Mouse (Mus musculus) bone marrow macrophage, adult 2 months (primary cell): Measurements from ENCODE around the gene Sncg. TPM values are rescaled to one million over a fixed set of nuclear protein-coding genes. Genes with fewer than 3 reads are reported as not detected.

Experiments used
- H3K27ac ChIP-seq: 2 replicates; pipeline ENCODE4 v1.5.1; 2012; ENCODE audit warnings: low read depth, low read length; ENCODE audit not compliant: insufficient read depth
- H3K4me1 ChIP-seq: 2 replicates; pipeline ENCODE4 v1.6.1; 2012; ENCODE audit warnings: low read length; ENCODE audit not compliant: control insufficient read depth, insufficient read depth
- H3K4me3 ChIP-seq: 2 replicates; pipeline ENCODE4 v1.5.1; 2012; ENCODE audit warnings: mild to moderate bottlenecking, low read length, moderate library complexity; ENCODE audit not compliant: insufficient read depth
- CTCF ChIP-seq: IDR thresholded peaks from 2 replicates; pipeline ENCODE4 v1.5.1; 2012; ENCODE audit warnings: low read depth, mild to moderate bottlenecking, low read length, moderate library complexity
- POLR2A ChIP-seq: IDR thresholded peaks from 2 replicates; pipeline ENCODE4 v1.6.1; 2012; ENCODE audit warnings: mild to moderate bottlenecking, low read depth, low read length, borderline replicate concordance
- polyA plus RNA-seq: library from polyadenylated mRNA; stranded (reverse); fragments of >200 nt; gene quantifications from 2 replicates; pipeline ENCODE4 v1.2.4, GENCODE M21; 2012; ENCODE audit not compliant: missing spikeins, insufficient read depth, insufficient read length

The Sncg gene
- polyA plus RNA-seq, 1 experiment: not detected

DNA sequence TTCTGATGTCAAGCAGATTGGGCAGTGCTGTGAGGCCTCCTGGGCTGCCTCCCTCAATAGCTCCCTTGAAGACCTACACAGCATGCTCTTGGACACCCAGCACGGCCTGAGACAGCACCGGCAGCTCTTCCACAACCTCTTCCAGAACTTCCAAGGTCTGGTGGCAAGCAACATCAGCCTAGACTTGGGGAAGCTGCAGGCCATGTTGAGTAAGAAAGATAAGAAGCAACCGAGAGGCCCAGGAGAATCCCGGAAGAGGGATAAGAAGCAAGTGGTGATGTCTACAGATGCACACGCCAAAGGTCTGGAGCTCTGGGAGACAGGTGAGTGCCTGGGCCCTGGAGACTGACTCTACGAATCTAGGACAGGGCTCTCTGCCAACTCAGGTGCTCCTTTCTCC is 24.7 kb upstream of the Sncg start:
- no peak for TF ChIP-seq POLR2A
- no peak for TF ChIP-seq CTCF
- no peaks in the 10 kb centered on the region for H3K4me1 ChIP-seq
- H3K4me3 ChIP-seq: no peak overlapping the region
- no peak overlapping the region for H3K27ac ChIP-seq

DNA sequence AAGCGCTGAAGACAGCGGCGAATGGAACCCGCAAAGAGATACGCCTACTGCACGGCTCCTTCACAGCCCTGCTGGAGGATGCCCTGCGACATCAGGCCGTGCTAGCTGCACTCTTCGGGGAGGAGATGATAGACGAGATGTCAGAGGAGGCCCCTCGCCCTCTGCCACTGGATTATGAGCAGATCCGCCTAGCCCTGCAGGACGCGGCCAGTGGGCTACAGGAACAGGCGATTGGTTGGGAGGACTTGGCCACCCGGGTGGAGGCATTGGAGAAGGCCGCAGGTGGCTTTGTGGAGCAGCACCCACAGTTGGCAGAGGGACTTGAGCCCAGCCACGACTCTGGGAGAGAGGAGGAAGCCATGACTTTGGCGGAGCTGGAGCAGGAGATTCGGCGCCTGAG is 24.3 kb upstream of the Sncg start:
- Histone ChIP-seq H3K4me3 (no peak overlapping the region), H3K4me1 (no peaks in the 10 kb centered on the region), H3K27ac (no peak overlapping the region)
- no peak for TF ChIP-seq POLR2A

DNA sequence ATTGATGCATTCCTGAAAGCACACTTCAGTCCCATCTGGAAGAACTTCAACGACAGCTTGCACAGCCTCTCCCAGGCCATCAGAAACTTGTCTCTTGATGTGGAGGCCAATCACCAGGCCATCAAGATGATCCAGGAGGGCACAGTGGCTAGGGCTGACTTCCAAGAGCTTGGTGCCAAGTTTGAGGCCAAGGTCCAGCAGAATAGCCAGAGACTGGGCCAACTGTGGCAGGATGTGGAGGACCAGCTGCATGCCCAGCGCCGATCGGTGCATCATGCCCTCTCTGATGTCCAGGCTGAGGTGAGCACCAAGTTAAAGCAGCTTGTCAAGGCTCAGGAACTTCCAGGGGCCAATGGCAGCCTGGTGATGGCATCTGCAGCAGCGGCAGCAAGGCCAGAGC is 23.3 kb upstream of the Sncg start:
- Histone ChIP-seq H3K4me1 (no peaks in the 10 kb centered on the region), H3K4me3 (no peak overlapping the region), H3K27ac (no peak overlapping the region)
- no peak for TF ChIP-seq POLR2A
- no peak for TF ChIP-seq CTCF

DNA sequence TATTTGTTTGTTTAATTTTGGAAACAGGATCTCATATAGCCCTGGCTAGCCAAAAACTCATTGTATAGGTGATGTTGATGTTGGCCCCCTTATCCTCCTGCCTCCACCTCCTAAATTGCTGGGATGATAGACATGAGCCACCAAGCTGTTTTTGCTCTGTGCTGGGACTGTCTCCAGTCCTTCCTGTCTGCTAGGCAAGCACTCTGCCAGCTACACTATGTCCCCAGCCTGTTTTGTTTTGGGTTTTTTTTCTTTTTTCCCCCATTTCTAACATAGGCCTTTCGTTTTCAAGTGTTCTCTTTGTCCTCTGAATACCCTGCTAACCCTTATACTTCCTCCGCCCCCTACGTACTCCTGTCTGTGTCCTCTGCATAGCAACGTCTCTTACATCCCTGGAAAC is 18.7 kb upstream of the Sncg start:
- H3K4me3 ChIP-seq: no peak overlapping the region
- TF ChIP-seq POLR2A: no peak
- TF ChIP-seq CTCF: no peak
- no peak overlapping the region for H3K27ac ChIP-seq
- no peaks in the 10 kb centered on the region for H3K4me1 ChIP-seq

DNA sequence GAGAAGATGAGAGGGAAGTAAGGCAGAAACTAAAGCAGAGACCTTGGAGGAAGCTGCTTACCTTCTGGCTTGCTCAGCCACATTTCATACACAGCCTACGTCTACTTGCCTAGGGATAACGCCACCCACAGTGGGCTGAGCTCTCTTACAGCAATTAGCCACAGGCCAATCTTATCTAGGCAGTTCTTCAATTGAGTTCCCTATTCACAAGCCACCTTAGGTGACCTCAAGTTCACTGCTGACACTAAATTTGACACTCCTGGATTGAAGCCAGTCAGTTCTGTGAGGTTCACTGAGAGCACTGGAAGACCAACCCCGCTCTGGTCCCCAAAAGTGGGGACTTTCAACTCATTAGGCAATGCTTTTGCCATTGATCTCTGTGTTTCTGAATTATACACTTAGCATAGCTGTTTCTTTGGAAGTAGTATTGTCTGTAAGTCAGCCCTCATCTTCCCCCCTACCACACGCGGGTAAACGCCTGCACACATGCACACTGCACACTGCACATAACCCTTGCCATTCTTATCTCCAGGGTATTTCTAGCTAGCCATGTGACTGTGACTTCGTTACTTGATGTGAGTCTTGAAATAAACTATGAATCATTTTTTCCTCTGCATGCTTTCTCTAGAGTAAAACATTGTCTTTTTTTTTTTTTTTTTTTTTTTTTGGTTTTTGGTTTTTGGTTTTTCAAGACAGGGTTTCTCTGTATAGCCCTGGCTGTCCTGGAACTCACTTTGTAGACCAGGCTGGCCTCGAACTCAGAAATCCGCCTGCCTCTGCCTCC is 8.5 kb upstream of the Sncg start:
- no peaks in the 10 kb centered on the region for H3K4me1 ChIP-seq
- TF ChIP-seq CTCF (no peak), POLR2A (no peak)
- H3K4me3 ChIP-seq: no peak overlapping the region
- H3K27ac ChIP-seq: no peak overlapping the region

DNA sequence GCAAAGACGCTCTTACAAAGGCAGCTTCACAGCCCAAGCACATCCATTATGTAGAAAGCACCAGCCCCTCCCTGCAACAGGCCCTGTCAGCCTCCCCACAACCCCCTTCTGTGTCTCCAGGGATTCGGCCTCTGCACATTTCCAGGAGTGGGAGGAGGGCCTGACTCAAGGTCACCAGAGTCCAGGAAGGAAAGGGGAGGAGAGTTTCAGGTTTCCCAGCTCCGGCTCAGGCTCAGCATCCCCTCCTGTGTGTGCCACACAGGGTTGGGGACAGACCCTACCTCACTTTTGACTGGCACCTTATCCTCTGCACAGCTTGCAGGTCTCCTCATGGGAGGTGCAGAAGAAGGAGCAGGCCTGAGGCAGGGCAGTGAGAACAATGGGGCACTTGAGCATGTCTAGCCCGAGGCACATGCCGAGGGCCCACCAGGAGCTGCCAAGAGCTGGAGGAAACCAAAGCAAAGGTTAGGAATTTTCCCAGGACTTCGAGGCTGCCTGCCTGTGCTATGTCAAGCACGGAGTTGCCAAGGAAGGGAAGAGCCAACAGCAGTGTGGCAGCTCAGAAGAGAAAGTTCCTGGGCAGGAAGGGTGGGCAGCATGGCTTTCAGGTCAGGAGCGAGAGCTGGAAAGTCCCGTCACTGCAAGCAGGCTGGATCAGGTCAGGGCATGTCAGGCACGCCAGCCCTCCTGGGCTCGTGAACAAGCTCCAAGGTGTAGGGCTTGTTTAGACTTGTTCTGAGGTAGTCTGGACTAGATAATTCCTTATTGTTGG is 4.2 kb upstream of the Sncg start:
- H3K4me1 ChIP-seq: no peaks in the 10 kb centered on the region
- no peak for TF ChIP-seq POLR2A
- no peak for TF ChIP-seq CTCF
- no peak overlapping the region for H3K4me3 ChIP-seq
- no peak overlapping the region for H3K27ac ChIP-seq

DNA sequence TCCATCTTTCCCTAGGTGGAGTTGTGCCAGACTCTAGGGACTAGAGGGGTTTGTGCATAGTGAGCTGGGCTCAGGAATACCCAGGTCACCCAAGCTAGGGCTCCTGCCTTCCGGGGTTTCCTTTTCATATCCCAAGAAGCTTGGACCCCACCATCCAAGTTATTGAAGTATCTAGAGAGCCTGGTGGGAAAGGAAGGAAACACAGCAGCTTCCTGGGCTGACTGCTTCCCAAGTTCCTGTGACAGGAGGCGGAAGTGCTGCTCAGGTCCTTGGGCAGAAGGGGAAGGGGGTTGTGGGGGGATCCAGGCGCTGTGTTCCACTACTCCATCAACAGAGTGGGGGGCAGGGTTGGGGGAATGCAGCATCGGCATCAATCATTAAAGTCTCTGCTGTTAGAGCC is 2.5 kb upstream of the Sncg start:
- Histone ChIP-seq H3K4me1 (no peaks in the 10 kb centered on the region), H3K27ac (no peak overlapping the region), H3K4me3 (no peak overlapping the region)
- no peak for TF ChIP-seq POLR2A
- no peak for TF ChIP-seq CTCF

DNA sequence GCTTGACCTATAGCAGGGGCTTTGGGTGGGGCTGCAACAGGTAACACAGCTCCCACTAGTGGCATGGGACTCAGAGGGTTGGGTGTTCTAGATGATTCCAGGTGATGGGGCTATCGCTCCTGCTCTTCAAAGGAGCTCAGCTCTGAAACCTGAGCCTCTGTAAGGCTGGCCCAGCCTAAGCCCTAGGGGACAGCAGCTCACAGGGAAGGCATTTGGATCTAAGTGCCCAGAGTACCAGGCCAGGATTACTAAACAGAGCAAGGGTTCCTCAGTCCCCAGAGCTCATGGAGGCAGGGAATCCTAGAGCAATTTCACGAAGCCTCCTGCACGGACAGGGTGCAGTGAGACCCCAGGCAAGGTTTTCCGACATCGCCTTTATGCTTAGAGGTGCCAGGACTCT is 1.4 kb upstream of the Sncg start:
- Histone ChIP-seq H3K27ac (no peak overlapping the region), H3K4me1 (no peaks in the 10 kb centered on the region), H3K4me3 (no peak overlapping the region)
- no peak for TF ChIP-seq CTCF
- TF ChIP-seq POLR2A: no peak

DNA sequence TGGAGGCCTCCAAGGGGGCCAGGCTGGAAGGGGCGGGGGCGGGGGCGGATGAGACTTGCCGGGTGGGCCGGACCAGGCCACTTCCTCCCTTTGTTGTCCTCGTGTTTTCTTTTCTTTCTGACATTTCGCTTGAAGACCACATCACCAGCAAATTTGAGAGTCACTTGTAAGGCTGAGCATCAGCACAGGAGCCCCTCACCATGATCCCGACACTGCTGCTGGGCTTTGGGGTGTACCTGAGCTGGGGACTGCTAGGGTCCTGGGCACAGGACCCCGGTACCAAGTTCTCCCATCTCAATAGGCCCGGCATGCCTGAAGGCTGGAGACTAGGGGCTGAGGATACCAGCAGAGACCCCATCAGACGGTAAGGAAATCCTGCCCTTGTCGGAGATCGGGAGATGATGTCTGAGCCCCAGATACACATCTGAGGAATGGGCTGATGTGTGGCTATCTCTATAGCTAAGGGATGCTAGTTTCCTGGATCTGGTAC is 871 bp upstream of the Sncg start, which contains the start of gene Mmrn2:
Mmrn2 (plus strand) TSS at position 51 of the 490 bp plus-strand sequence.
- H3K4me1 ChIP-seq: no peaks in the 10 kb centered on the region
- H3K27ac ChIP-seq: no peak within 1 kb of the TSS
- no peak within 1 kb of the TSS for H3K4me3 ChIP-seq
- no peak for TF ChIP-seq CTCF
- no peak for TF ChIP-seq POLR2A

DNA sequence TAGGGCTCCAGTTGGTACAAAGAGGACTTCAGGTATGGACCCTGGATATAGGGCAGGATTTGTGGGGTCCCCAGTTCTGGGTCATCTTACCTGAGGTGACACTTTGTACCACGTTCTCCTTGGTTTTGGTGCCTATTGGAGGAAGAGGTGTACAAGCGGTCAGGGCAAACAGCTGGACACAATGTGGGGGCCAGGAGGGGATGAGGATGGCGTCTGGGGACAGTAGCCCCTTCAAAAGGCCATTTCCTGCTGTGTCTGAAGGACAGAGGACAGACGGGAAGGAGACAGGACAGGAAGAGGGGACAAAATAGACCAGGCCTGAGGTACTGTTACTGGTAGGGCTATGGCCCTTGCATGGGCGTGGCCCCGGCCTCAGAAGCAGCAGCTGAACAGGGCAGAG is 1.0 kb downstream of the Sncg start:
- TF ChIP-seq POLR2A: no peak
- no peak for TF ChIP-seq CTCF
- Histone ChIP-seq H3K4me3 (no peak overlapping the region), H3K4me1 (no peaks in the 10 kb centered on the region), H3K27ac (no peak overlapping the region)
